Mouse (Mus musculus) heart, postnatal 10 days (tissue): Measurements from ENCODE around the gene Egln1. TPM values are rescaled to one million over a fixed set of nuclear protein-coding genes. Genes with fewer than 3 reads are reported as not detected.

Experiments
- DNase-seq, 2 experiments: peaks; one replicate each; pipeline ENCODE4 v3.0.0; 2021
- intact Hi-C: fragments of 180-260 bp; cut with DNase I; formaldehyde crosslinking; loops from one replicate; pipeline ENCODE4 v1.15.1; 2025
- total RNA-seq, 2 experiments: library from RNA; stranded (reverse); gene quantifications; 2 replicates each; pipeline ENCODE4 v1.2.3; 2021

Egln1 gene
- total RNA-seq, 2 experiments from 2014 or later, result 136 to 143 TPM

DNA sequence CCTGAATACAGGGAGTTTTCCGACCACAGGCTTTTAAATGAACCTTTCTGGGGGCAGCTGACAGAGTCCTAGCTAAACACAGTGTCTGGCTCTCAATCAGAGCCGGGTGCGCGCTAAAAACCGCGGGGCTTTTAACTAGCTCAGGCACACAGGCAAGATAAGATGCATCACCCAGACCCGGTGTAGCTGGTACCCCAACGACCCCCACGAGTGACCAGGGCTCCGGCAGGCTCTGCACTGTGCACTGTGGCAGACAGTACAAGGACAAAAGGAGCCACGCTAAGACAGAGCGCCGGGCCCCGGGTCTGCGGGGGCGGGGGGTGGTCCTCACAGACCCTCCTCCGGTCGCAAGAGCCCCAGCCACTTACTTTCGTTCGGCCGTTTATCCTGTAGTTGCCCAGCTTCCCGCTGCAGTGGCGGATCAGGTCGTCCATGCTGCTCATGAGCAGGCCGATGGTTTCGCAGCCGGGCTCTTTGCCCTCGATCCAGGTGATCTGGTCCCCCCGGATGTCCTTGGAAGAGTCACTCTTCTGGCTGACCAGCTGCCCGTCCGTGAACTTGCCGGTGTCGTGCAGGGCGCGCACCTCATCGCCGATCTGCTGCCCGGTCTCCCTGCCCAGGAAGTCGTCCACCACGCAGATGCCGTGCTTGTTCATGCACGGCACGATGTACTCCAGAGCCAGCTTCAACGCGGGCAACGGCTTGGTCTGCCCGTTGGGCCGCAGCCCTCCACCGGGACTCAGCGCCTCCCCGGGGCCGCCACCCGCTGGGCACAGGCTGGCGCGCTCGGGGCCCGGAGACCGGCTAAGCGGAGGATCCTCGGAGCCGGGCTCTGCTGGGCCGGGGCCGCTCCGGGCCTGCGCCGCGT lies 1.0 kb downstream of the Egln1 start:
- intact Hi-C loops, result loop anchor here (2.0 to 5.0 kb wide), 4 partner anchors 23 to 65 kb away; partner anchors contain the start of genes Exoc8, Sprtn and Tsnax
- peak; percentile 58 to 67 for DNase-seq

GRCm38 (mm10) chr8:124944406-124944805 lies 4.7 kb downstream of the Egln1 start:
- intact Hi-C loops, result no loop called here

DNA sequence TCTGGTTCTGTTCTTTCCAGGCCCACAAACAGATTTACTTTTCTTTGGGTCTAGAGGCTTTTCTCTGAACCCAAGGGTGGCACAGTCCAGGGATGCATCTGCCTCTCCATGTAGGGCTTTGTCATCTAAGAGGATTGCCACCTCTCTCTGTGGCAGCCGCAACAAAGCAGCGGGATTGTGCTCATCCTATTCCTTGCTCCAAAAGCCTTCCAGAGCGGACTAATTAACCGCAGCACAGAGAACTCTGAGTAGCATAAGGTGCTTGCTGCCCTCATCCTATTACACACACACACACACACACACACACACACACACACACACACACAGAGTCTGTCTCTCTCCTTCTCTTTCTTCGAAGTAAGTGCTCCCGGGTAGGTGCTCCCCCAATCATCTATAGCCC lies 5.3 kb downstream of the Egln1 start:
- no peak for DNase-seq
- intact Hi-C loops, result no loop called here

More at GRCm38 (mm10) chr8:124944406-124944805, 4.7 kb downstream of the Egln1 start:
- DNase-seq, result no peak

DNA sequence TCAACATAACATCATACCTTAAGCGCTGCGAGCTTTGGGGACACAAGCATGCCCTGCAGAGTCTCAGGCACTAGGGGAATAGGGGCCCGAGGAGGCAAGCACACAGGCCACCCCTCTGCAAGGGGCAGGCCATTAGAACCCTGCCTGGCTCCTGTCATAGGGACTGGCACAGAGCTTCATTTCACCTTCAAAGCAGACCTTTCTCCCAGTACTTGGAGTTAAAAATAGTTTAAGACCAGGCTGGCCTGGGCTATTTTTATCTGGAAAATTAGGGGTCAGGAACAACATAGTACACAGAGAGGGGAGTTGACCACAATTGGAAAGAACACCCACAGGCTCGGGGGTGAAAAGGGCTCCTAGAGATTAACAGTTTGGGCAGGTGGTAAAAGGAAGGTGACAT lies 11.8 kb downstream of the Egln1 start:
- peak in 1 of 2 experiments; percentile 57 for DNase-seq
- intact Hi-C loops, result no loop called here

DNA sequence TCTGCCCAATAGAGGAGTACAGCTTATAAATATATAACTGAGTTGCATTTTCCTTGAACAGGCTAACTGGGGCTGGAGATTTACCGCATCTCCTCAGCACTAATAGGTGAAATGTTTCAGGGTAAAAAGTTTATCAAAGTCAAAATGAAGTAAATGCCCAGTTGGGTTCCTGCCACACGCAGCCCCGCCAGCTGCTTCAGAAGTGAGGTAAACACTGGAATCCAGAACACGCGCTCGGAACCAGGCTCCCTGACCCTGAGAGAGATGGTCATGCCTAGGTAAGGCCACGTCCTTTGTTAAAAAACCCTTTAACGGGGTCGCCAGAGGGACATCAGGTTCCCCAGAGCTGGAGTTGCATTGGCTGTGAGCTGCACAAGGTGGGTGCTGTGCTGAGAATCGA lies 12.4 kb downstream of the Egln1 start:
- intact Hi-C loops, result no loop called here
- DNase-seq, result no peak

- intact Hi-C loops, result no loop called here
- no peak for DNase-seq
Observed at GRCm38 (mm10) chr8:124935116-124935515, 14.0 kb downstream of the Egln1 start.

GRCm38 (mm10) chr8:124932435-124932834 lies 16.7 kb downstream of the Egln1 start:
- DNase-seq, result no peak
- intact Hi-C loops, result no loop called here

GRCm38 (mm10) chr8:124930649-124931048 lies 18.5 kb downstream of the Egln1 start:
- DNase-seq, result no peak
- intact Hi-C loops, result no loop called here

DNA sequence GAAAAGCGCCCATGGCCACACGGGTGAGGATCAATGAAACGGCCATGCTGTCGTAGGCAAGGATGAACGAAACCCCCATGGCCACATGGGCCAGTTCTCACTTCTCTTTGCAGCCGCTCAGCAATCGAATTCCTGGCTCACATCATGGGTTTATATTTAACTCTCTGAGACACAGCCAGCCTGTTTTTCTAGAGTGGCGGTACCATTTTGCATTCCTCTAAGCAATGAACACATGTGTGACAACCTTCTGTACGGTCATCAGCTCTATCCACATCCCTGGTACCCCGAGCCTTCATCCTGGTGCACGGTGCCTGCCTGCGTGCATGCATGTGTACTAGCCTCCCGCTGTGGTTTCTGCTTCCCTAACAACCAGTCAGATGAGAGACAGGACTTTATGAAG lies 19.0 kb downstream of the Egln1 start:
- peak; percentile 57 to 58 for DNase-seq
- intact Hi-C loops, result no loop called here

DNA sequence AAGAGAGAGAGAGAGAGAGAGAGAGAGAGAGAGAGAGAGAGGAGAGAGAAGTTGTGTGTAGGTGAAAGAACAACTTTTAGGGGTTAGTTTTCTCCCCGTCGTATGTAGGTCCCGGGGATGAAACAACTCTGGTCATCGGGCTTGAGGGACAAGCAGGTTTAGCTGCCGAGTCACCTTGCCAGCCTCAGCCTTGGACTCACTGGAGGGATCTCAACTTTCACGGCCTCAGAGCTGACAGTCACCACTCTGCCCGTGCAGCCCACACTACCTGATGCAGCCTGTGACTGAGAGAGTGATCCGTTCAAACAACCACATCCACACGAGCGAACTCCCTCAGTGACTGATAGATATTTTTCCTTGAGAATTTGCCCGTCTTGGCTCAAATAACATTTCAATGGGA lies 20.1 kb downstream of the Egln1 start:
- intact Hi-C loops, result no loop called here
- no peak for DNase-seq

DNA sequence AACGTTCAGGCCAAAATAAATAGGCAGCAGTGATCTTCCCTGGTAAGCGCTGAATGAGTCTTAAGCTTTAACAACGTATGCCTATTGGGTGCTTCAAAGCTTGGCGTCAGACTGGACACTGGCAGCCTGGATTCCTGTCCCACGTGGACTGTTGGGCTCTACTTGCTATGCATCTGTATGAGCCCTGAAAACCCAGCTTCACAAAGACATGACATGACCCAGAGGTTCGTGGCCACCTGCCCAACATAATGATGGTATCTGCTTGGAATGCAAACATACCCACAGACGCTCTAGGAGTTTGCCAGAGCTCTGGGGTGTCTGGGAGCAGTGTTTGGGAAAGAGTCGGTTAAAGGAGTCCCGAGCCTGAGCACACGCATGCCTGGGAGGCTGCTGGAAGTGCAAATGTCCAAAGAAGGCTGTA lies 22.8 kb downstream of the Egln1 start:
- DNase-seq, result peak; percentile 83 to 85
- intact Hi-C loops, result no loop called here

- no peak for DNase-seq
- intact Hi-C loops, result loop anchor here (2.0 kb wide), 1 partner anchor 21 kb away; no protein-coding TSS in a partner anchor
Observed at GRCm38 (mm10) chr8:124925544-124926266, 23.4 kb downstream of the Egln1 start.

- DNase-seq, result peak; percentile 56 to 62
- intact Hi-C loops, result loop anchor here (2.0 kb wide), 1 partner anchor 23 kb away; no protein-coding TSS in a partner anchor
Observed at GRCm38 (mm10) chr8:124923971-124924652, 25.0 kb downstream of the Egln1 start.

GRCm38 (mm10) chr8:124922490-124923089 lies 26.5 kb downstream of the Egln1 start:
- intact Hi-C loops, result no loop called here
- no peak for DNase-seq

GRCm38 (mm10) chr8:124921369-124922279 lies 27.5 kb downstream of the Egln1 start:
- DNase-seq, result peak; percentile 61 to 75
- intact Hi-C loops, result no loop called here

- intact Hi-C loops, result no loop called here
- DNase-seq, result no peak
Observed at GRCm38 (mm10) chr8:124917741-124918484, 31.2 kb downstream of the Egln1 start.

DNA sequence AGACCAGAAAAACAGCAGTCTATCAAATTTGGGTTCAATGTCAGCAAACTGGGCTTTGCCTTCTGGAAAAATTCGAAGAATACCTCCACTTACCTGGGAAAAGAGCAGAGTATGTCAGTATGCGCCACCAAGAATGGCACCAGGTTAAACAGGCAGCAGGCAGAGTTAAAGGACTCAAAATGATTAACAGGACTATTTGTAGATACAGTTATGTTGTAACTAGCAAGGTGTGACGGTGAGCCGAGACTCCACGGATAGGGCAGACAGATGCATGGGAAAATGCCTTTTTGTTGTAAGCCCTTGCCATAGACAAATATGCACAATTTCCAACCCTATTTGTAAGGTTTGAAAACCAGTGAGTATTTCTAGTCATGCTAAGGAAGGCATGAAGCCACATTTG lies 35.1 kb downstream of the Egln1 start:
- no peak for DNase-seq
- intact Hi-C loops, result loop anchor here (5.0 kb wide), 1 partner anchor 33 kb away; the partner anchor contains the start of gene Egln1
